Mouse (Mus musculus): ENCODE measurements around the gene Pde4a.

DNA sequence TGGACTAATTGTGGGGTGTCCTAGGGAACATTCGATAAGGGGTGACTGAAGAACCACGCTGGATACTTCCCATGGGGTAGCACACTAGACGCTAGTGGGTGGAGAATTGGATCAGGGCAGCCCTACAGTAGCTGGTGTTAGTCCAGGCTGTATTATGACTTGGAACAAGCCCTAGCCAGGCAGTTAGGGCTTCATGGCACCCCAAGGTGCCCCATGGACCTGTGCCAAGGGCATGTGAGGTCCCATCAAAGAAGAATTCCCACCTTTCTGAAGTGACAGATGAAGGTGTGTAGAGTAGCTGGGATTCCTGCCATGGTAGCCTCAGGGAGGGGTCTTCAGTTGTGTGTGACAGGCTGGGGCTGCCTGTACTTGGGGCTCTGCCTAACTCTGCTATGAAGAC lies 1.0 kb downstream of the Pde4a start:
- TF ChIP-seq CTCF (IDR thresholded peaks at IDR 0.05; ENCODE audit: borderline replicate concordance, extremely low read depth, insufficient read depth, insufficient read length) (no peak), POLR2A (IDR thresholded peaks at IDR 0.05; ENCODE audit: borderline replicate concordance, extremely low read depth, insufficient read depth, insufficient read length, poor library complexity, severe bottlenecking) (no peak)

All from brain, embryonic 14.5 days (tissue).